Mouse (Mus musculus) heart, postnatal 4 days (tissue): ENCODE data around the gene Myadml2. TPM values are rescaled to one million over a fixed set of nuclear protein-coding genes. Genes with fewer than 3 reads are reported as not detected.

ENCODE experiments used
- DNase-seq: peaks from one replicate; pipeline ENCODE4 v3.0.0; 2021
- microRNA-seq, 2 experiments: library from miRNA; unstranded; fragments of <30 nt; microRNA quantifications; one replicate each; pipeline ENCODE4 v1.2.0; 2021 to 2022
- total RNA-seq, 2 experiments: library from RNA; stranded (reverse); gene quantifications; 2 replicates each; pipeline ENCODE4 v1.2.3; 2021

Myadml2 gene
- total RNA-seq, 2 experiments from 2014 or later = 26.3 to 28.1 TPM

GRCm38 (mm10) chr11:120608241-120609034 lies 39.5 kb downstream of the Myadml2 start, which contains the start of gene Npb:
Gene Npb, plus strand, starts transcription at chr11:120608477.
- no peak for DNase-seq

GRCm38 (mm10) chr11:120606764-120607163 lies 41.2 kb downstream of the Myadml2 start:
- DNase-seq = no peak

GRCm38 (mm10) chr11:120605667-120606066 lies 42.3 kb downstream of the Myadml2 start:
- DNase-seq = no peak

GRCm38 (mm10) chr11:120603545-120603944 lies 44.4 kb downstream of the Myadml2 start:
- no peak for DNase-seq

- DNase-seq = no peak
Measured at GRCm38 (mm10) chr11:120600716-120601115, 47.2 kb downstream of the Myadml2 start.

GRCm38 (mm10) chr11:120598990-120599549 lies 48.9 kb downstream of the Myadml2 start:
- no peak for DNase-seq

- DNase-seq = peak; percentile 95
Measured at GRCm38 (mm10) chr11:120598283-120598989, 49.5 kb downstream of the Myadml2 start, which contains the start of the genes Alyref and Anapc11. Gene Alyref, minus strand, starts transcription at chr11:120598365. Gene Anapc11, plus strand, starts transcription at chr11:120598421.

- DNase-seq = peak; percentile 51
Measured at GRCm38 (mm10) chr11:120597240-120598235, 50.4 kb downstream of the Myadml2 start.

Small RNAs within 50 kb of the gene (microRNA-seq; reads per million reads assigned to microRNA genes)
- 0.20 to 0.69 reads per million in 2 experiments for gene Mir6936

Other genes starting within 250 kb of the Myadml2 start
- gene Nploc4, start 210.4 kb downstream of the Myadml2 start, total RNA-seq = 10 to 100 TPM; 63.3 to 63.8 TPM
- gene Tspan10, start 205.5 kb downstream of the Myadml2 start, total RNA-seq = 1 to 10 TPM; 3.0 to 4.0 TPM
- gene Pde6g, start 194.7 kb downstream of the Myadml2 start, total RNA-seq = under 1 TPM; 0.18 to 0.55 TPM
- gene Oxld1, start 190.1 kb downstream of the Myadml2 start, total RNA-seq = 10 to 100 TPM; 25.1 to 26.1 TPM
- 10 to 100 TPM in 1 of 2 experiments, 1 to 10 TPM in 1; 8.7 to 10.3 TPM for gene Ccdc137, start 190.0 kb downstream of the Myadml2 start, total RNA-seq
- gene Arl16, start 180.6 kb downstream of the Myadml2 start, total RNA-seq = 10 to 100 TPM; 13.7 to 17.0 TPM
- gene Mrpl12, start 163.5 kb downstream of the Myadml2 start, total RNA-seq = 100 to 1,000 TPM; 229 to 250 TPM
- 10 to 100 TPM; 43.7 to 45.7 TPM for gene Slc25a10, start 156.3 kb downstream of the Myadml2 start, total RNA-seq
- 1 to 10 TPM; 1.7 to 1.8 TPM for gene Gcgr, start 117.5 kb downstream of the Myadml2 start, total RNA-seq
- gene Mcrip1, start 98.4 kb downstream of the Myadml2 start, total RNA-seq = 10 to 100 TPM; 76.5 to 82.6 TPM
- gene Ppp1r27, start 97.0 kb downstream of the Myadml2 start, total RNA-seq = under 1 TPM in 1 of 2 experiments, not detected in 1; 0.83 TPM
- gene P4hb, start 74.9 kb downstream of the Myadml2 start, total RNA-seq = 100 to 1,000 TPM; 353 to 365 TPM
- gene Arhgdia, start 66.5 kb downstream of the Myadml2 start, total RNA-seq = 100 to 1,000 TPM; 296 to 308 TPM
- gene Alyref, start 49.8 kb downstream of the Myadml2 start, total RNA-seq = 100 to 1,000 TPM; 134 TPM
- gene Anapc11, start 49.7 kb downstream of the Myadml2 start, total RNA-seq = 100 to 1,000 TPM; 117 to 118 TPM
- gene Npb, start 39.7 kb downstream of the Myadml2 start, total RNA-seq = 1 to 10 TPM; 2.4 to 2.5 TPM
- 10 to 100 TPM; 56.8 to 58.1 TPM for gene Pcyt2, start 30.2 kb downstream of the Myadml2 start, total RNA-seq
- 10 to 100 TPM; 10.2 to 11.7 TPM for gene Sirt7, start 22.9 kb downstream of the Myadml2 start, total RNA-seq
- gene Mafg, start 14.6 kb downstream of the Myadml2 start, total RNA-seq = 10 to 100 TPM; 23.4 to 25.8 TPM
- 1 to 10 TPM; 7.9 to 8.0 TPM for gene Pycr1, start 4.4 kb downstream of the Myadml2 start, total RNA-seq
- under 1 TPM; 0.16 to 0.26 TPM for gene Notum, start 13.0 kb upstream of the Myadml2 start, total RNA-seq
- gene Aspscr1, start 24.8 kb upstream of the Myadml2 start, total RNA-seq = 10 to 100 TPM; 62.7 to 64.0 TPM
- 10 to 100 TPM; 39.5 to 41.8 TPM for gene Cenpx, start 65.6 kb upstream of the Myadml2 start, total RNA-seq
- gene Lrrc45, start 65.8 kb upstream of the Myadml2 start, total RNA-seq = 10 to 100 TPM; 11.0 to 11.3 TPM
- 1 to 10 TPM; 1.5 to 1.8 TPM for gene Rac3, start 73.3 kb upstream of the Myadml2 start, total RNA-seq
- 1 to 10 TPM; 3.6 to 4.5 TPM for gene Dcxr, start 79.1 kb upstream of the Myadml2 start, total RNA-seq
- 1 to 10 TPM; 3.0 to 3.9 TPM for gene Cbr2, start 84.0 kb upstream of the Myadml2 start, total RNA-seq
- gene Hmga1b, start 114.6 kb upstream of the Myadml2 start, total RNA-seq = 10 to 100 TPM; 37.1 to 47.2 TPM
- gene Rfng, start 136.0 kb upstream of the Myadml2 start, total RNA-seq = 10 to 100 TPM; 13.2 to 13.3 TPM
- 10 to 100 TPM; 73.0 to 78.0 TPM for gene Gps1, start 136.1 kb upstream of the Myadml2 start, total RNA-seq
- gene Dus1l, start 148.2 kb upstream of the Myadml2 start, total RNA-seq = 10 to 100 TPM; 34.0 to 37.5 TPM
- 10 to 100 TPM; 59.3 to 63.9 TPM for gene Fasn, start 176.4 kb upstream of the Myadml2 start, total RNA-seq